Mouse (Mus musculus): ENCODE measurements at regions not wholly inside any gene's neighbourhood (a gene's known extent, or its start where the extent isn't known, plus 50 kb on each side); places are given as distances from the start of the nearest gene placed in this dataset.

DNA sequence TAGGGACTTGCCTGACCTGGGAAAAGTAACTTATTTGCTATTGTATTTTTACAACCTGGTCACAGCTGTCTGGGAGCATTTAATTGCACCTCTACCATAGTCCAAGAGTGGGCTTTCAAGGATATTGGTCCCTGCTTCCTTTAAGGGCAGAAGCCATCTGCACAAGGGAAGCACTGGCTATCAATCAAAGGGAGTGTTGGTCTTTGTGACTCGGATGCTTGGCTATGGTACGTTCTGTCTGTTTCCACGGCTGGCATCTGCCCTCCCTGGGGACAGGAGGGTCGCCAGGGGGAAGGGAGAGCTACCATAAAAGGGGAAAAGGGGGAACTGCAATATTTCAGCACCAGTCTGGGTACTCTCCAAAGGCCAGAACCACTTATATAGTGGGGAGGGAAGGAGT lies 190.7 kb upstream of the Cenpq start:
- Histone ChIP-seq H3K4me3 (replicated peaks) (no peak overlapping the region), H3K4me1 (replicated peaks) (no peaks in the 10 kb centered on the region), H3K27me3 (replicated peaks) (no peaks in the 10 kb centered on the region), H3K9me3 (no peaks in the 10 kb centered on the region), H3K9ac (no peak overlapping the region), H3K27ac (no peak overlapping the region), H3K4me2 (replicated peaks) (no peak overlapping the region), H3K36me3 (no peaks in the 10 kb centered on the region)
- ATAC-seq, result no peak
- 24% methylated on average over 4 of the region's 4 CpGs for WGBS

DNA sequence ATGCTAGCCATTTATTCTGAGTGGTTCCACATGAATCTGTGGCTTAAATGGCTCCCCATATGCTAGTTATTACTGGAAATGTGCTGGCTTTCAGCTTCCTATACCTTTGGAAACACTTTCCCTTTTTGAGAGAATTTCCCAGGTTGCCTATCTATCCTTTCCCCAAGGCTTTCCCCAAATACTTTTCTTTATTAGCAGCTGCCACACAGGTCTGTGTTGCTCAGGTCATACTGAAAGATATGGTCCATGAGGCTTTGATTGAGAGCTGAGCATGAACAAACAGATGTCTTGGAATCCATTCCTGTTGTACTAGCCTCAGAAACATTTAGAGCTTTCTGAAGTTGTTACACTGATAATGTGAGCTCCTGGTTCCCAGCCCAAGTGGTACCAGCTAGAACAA lies 188.1 kb upstream of the Cenpq start:
- no peak overlapping the region for H3K4me3 ChIP-seq (replicated peaks)
- no peak overlapping the region for H3K9ac ChIP-seq
- no peaks in the 10 kb centered on the region for H3K4me1 ChIP-seq (replicated peaks)
- ATAC-seq, result no peak
- H3K27ac ChIP-seq, result no peak overlapping the region
- H3K9me3 ChIP-seq, result no peaks in the 10 kb centered on the region
- H3K27me3 ChIP-seq (replicated peaks), result no peaks in the 10 kb centered on the region
- no peak overlapping the region for H3K4me2 ChIP-seq (replicated peaks)
- H3K36me3 ChIP-seq, result no peaks in the 10 kb centered on the region

DNA sequence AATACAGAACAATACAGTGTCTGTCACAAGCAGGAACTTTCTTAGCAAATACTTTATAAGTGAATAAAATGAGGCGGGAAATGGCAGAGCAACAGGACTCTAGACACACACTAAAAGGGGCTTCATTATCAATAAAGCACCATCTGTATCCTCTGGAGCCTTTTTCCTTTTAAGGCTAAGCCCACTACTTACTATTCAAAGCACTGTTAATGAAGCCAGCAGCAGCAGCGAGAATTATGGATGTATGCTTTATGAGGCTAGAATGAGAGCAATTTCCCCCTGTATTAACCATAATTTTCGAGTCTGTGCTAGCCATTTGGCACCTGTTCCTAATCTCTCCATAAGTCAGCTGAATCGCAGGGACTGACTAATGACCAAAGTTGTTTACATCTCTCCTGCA lies 169.1 kb upstream of the Cenpq start:
- WGBS, result 65% methylated on average over 4 of the region's 4 CpGs
- Histone ChIP-seq H3K4me2 (replicated peaks) (no peak overlapping the region), H3K27ac (no peak overlapping the region), H3K4me3 (replicated peaks) (no peak overlapping the region), H3K27me3 (replicated peaks) (no peaks in the 10 kb centered on the region), H3K9me3 (no peaks in the 10 kb centered on the region), H3K9ac (no peak overlapping the region), H3K36me3 (no peaks in the 10 kb centered on the region), H3K4me1 (replicated peaks) (no peaks in the 10 kb centered on the region)
- no peak for ATAC-seq

DNA sequence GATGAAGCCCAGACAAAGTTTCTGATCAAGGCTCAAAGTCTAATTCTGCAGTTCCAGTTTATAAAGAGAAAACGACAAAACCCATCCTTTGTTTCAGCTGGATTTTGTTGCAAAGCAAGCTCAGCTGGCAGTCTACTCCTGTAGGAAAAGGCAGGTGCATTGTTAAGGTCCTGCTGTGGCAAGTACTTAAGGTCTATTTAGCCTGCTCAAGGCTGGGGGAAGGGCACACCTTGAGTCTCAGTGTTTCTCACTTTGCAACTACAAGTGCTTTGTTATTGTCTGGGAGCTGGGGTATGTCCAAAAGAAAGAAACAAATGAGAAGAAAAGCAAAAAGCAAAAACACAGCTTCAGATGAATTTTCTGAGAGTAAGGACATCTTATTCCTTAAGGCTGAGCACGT lies 136.0 kb upstream of the Cenpq start:
- H3K9ac ChIP-seq, result no peak overlapping the region
- no peaks in the 10 kb centered on the region for H3K36me3 ChIP-seq
- H3K9me3 ChIP-seq, result no peaks in the 10 kb centered on the region
- H3K27ac ChIP-seq, result no peak overlapping the region
- no peak overlapping the region for H3K4me2 ChIP-seq (replicated peaks)
- no peak for ATAC-seq
- WGBS, result 41% methylated on average over 2 of the region's 2 CpGs
- no peaks in the 10 kb centered on the region for H3K4me1 ChIP-seq (replicated peaks)
- no peaks in the 10 kb centered on the region for H3K27me3 ChIP-seq (replicated peaks)
- H3K4me3 ChIP-seq (replicated peaks), result no peak overlapping the region

Measured in intestine, embryonic 15.5 days (tissue).